ENCODE assay signal across 7 mouse cellular contexts in the genomic region with DNA sequence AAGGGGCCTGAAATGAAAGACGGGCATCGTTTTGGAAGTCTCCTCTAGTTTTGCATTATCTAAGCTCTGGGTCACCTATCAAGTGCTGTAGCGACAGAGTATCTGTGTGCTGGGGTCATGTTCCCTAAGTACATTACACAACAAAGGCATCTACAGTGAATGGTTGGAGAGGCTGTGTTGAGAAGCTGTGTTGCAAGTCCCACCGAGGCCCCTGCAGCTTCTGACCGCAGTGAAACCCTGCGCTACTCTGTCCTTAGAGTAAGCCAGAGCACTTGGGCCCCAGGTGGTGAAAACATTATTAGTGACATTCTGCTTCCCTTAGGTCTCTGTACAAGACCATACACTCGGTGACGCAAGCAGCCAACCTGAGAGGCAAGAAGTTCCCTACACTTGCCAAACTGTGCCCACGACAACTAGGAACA. TPM values are rescaled to one million over a fixed set of nuclear protein-coding genes. Genes with fewer than 3 reads are reported as not detected.
DNase-seq lines count a peak whose midpoint lies in the region; ATAC-seq and TF ChIP-seq lines count a peak whose summit lies in the region.

No protein-coding gene starts in this region.

- H3K27me3 ChIP-seq in lung, postnatal 0 days (replicated peaks; ENCODE audit: insufficient read depth, low read length) = peaks cover 11% of the 10 kb centered on the region
- H3K27me3 ChIP-seq in forebrain, embryonic 14.5 days (replicated peaks; ENCODE audit: control insufficient read depth, insufficient read depth, low read length) = peaks cover 11% of the 10 kb centered on the region; the same call in 1 of the 2 replicates
- peaks cover 26% of the 10 kb centered on the region; the same call in 1 of the 2 replicates for H3K27me3 ChIP-seq in limb, embryonic 14.5 days (ENCODE audit: control insufficient read depth, insufficient read depth, low read length)
- no peaks in the 10 kb centered on the region for H3K27me3 ChIP-seq in stomach, embryonic 14.5 days (ENCODE audit: control insufficient read depth, insufficient read depth, low read length)

- no peak for TF ChIP-seq POLR2A in limb, embryonic 14.5 days (IDR thresholded peaks at IDR 0.05; ENCODE audit: borderline replicate concordance, extremely low read depth, insufficient read depth, insufficient read length)

- no peaks in the 10 kb centered on the region for H3K9me3 ChIP-seq in lung, postnatal 0 days (ENCODE audit: low read length)
- no peaks in the 10 kb centered on the region for H3K9me3 ChIP-seq in forebrain, embryonic 14.5 days (replicated peaks; ENCODE audit: control insufficient read depth, low read length)
- no peaks in the 10 kb centered on the region for H3K9me3 ChIP-seq in limb, embryonic 14.5 days (ENCODE audit: control insufficient read depth, low read length)
- no peaks in the 10 kb centered on the region for H3K9me3 ChIP-seq in stomach, embryonic 14.5 days (ENCODE audit: control insufficient read depth, low read depth, low read length)

- no peak for TF ChIP-seq EP300 in lung, postnatal 0 days (IDR thresholded peaks at IDR 0.05)

- no peak overlapping the region for H3K27ac ChIP-seq in lung, postnatal 0 days (ENCODE audit: low read length)
- peak overlapping the region; percentile 71; the same call in 1 of the 2 replicates for H3K27ac ChIP-seq in forebrain, embryonic 14.5 days (ENCODE audit: low read depth, low read length)
- no peak overlapping the region for H3K27ac ChIP-seq in limb, embryonic 14.5 days (replicated peaks; ENCODE audit: low read depth, low read length)
- H3K27ac ChIP-seq in stomach, embryonic 14.5 days (ENCODE audit: low read length) = peak overlapping the region; percentile 58; the same call in 1 of the 2 replicates

- DNase-seq in lung, postnatal 0 days (ENCODE audit: low spot score) = peak; percentile 23
- no peak for DNase-seq in lung, postnatal 10 days
- no peak for DNase-seq in forebrain, embryonic 14.5 days (ENCODE audit: low spot score)
- no peak for DNase-seq in limb, embryonic 14.5 days (ENCODE audit: low spot score)
- DNase-seq in gastrocnemius, postnatal 14 days = no peak
- no peak for DNase-seq in cerebellum, postnatal 14 days

- no peaks in the 10 kb centered on the region for H3K4me1 ChIP-seq in lung, postnatal 0 days (ENCODE audit: insufficient read depth, low read depth, low read length)
- H3K4me1 ChIP-seq in forebrain, embryonic 14.5 days (ENCODE audit: control insufficient read depth, insufficient read depth, low read length) = peaks cover 9% of the 10 kb centered on the region
- H3K4me1 ChIP-seq in limb, embryonic 14.5 days (ENCODE audit: control insufficient read depth, insufficient read depth, low read length) = 0 out of 2 replicates have a peak, but pooled peaks cover 3% of the 10 kb centered on the region
- no peaks in the 10 kb centered on the region for H3K4me1 ChIP-seq in stomach, embryonic 14.5 days (ENCODE audit: control insufficient read depth, insufficient read depth, low read length)

- no peak overlapping the region for H3K9ac ChIP-seq in lung, postnatal 0 days (replicated peaks; ENCODE audit: low read depth)
- peak overlapping the region; percentile 88 for H3K9ac ChIP-seq in forebrain, embryonic 14.5 days (ENCODE audit: low read length)
- 0 out of 2 replicates have a peak overlapping the region, but pooled peaks have one; percentile 64 for H3K9ac ChIP-seq in limb, embryonic 14.5 days (ENCODE audit: low read depth, low read length, severe bottlenecking)
- H3K9ac ChIP-seq in stomach, embryonic 14.5 days (replicated peaks; ENCODE audit: low read depth, low read length) = 0 out of 2 replicates have a peak overlapping the region, but pooled peaks have one; percentile 74

- intact Hi-C loops in gastrocnemius, postnatal 14 days (cut with DNase I; ENCODE audit: low total_unique reads) = no loop called here

- TF ChIP-seq CTCF in lung, postnatal 0 days (IDR thresholded peaks at IDR 0.05) = no peak

- H3K4me3 ChIP-seq in lung, postnatal 0 days (ENCODE audit: low read depth, low read length) = peak overlapping the region; percentile 51
- peak overlapping the region; percentile 76 for H3K4me3 ChIP-seq in forebrain, embryonic 14.5 days (ENCODE audit: low read depth, low read length)
- peak overlapping the region; percentile 71 for H3K4me3 ChIP-seq in limb, embryonic 14.5 days (replicated peaks; ENCODE audit: low read length)
- H3K4me3 ChIP-seq in stomach, embryonic 14.5 days (ENCODE audit: low read depth, low read length) = peak overlapping the region; percentile 74

- 0 out of 2 replicates have a peak, but pooled peaks have one; percentile 4 for ATAC-seq in lung, postnatal 0 days
- ATAC-seq in forebrain, embryonic 14.5 days = no peak
- no peak; the same call in 1 of the 2 replicates for ATAC-seq in limb, embryonic 14.5 days (ENCODE audit: low FRiP score, low read depth)
- no peak for ATAC-seq in stomach, embryonic 14.5 days (ENCODE audit: insufficient number of reproducible peaks, insufficient read depth, low FRiP score, low read depth)

- H3K36me3 ChIP-seq in lung, postnatal 0 days (ENCODE audit: insufficient read depth, low read length) = no peaks in the 10 kb centered on the region
- no peaks in the 10 kb centered on the region for H3K36me3 ChIP-seq in forebrain, embryonic 14.5 days (ENCODE audit: control insufficient read depth, insufficient read depth, low read length)
- H3K36me3 ChIP-seq in limb, embryonic 14.5 days (ENCODE audit: control insufficient read depth, insufficient read depth, low read length) = no peaks in the 10 kb centered on the region
- H3K36me3 ChIP-seq in stomach, embryonic 14.5 days (ENCODE audit: control insufficient read depth, insufficient read depth, low read length) = no peaks in the 10 kb centered on the region

- 22% methylated on average over 9 of the region's 9 CpGs for WGBS in lung, postnatal 0 days
- 31% methylated on average over 9 of the region's 9 CpGs for WGBS in forebrain, embryonic 14.5 days
- WGBS in limb, embryonic 14.5 days = 22% methylated on average over 9 of the region's 9 CpGs
- 37% methylated on average over 9 of the region's 9 CpGs for WGBS in stomach, embryonic 14.5 days

- peak overlapping the region; percentile 99 for H3K4me2 ChIP-seq in lung, postnatal 0 days (replicated peaks; ENCODE audit: low read depth, low read length)
- peak overlapping the region; percentile 97 for H3K4me2 ChIP-seq in forebrain, embryonic 14.5 days (ENCODE audit: low read length)
- H3K4me2 ChIP-seq in limb, embryonic 14.5 days (replicated peaks; ENCODE audit: low read depth, low read length, severe bottlenecking) = peak overlapping the region; percentile 99
- peak overlapping the region; percentile 97 for H3K4me2 ChIP-seq in stomach, embryonic 14.5 days (replicated peaks; ENCODE audit: low read depth, low read length)

RNA-seq across cellular contexts. Expression of a gene that starts 20.5 kb away (rescaled TPM):
- 0.25 and 0.54 TPM in 2 replicates for polyA plus RNA-seq in lung, postnatal 0 days (2015; fragmentation: Nextera tagmentation; extraction: Ambion mirVana)
- 13.0 and 22.7 TPM in 2 replicates for polyA plus RNA-seq in forebrain, embryonic 14.5 days (2014; fragmentation: Nextera tagmentation; extraction: Ambion mirVana)
- 0.70 and 1.0 TPM in 2 replicates for polyA plus RNA-seq in limb, embryonic 14.5 days (2012; rRNA removed)
- 1.6 and 1.7 TPM in 2 replicates for polyA plus RNA-seq in limb, embryonic 14.5 days (2014; fragmentation: Nextera tagmentation; extraction: Ambion mirVana)
- polyA plus RNA-seq in stomach, embryonic 14.5 days (2014; fragmentation: Nextera tagmentation; extraction: Ambion mirVana) = 5.9 and 6.5 TPM in 2 replicates
- 1 to 10 TPM in 1 of 2 experiments, under 1 TPM in 1; 0.93 to 1.8 TPM for total RNA-seq in gastrocnemius, postnatal 14 days (2021)

Comparison
In these comparisons a context has a peak if more than half of its experiments do, and no peak if none do; other contexts are left out.
1. H3K27ac ChIP-seq: peak in forebrain, embryonic 14.5 days (single experiment) and stomach, embryonic 14.5 days (single experiment); none in lung, postnatal 0 days (single experiment) and limb, embryonic 14.5 days (single experiment).
2. Peak in every context shown above with its lines, with median percentiles within 50 percentile points of each other: H3K4me2 ChIP-seq and H3K4me3 ChIP-seq.